Mouse (Mus musculus): ENCODE measurements around the gene Acsm2. TPM values are rescaled to one million over a fixed set of nuclear protein-coding genes. Genes with fewer than 3 reads are reported as not detected.

Acsm2 gene
- polyA plus RNA-seq, 1 experiment from 2014 or later, result 0.39 TPM

DNA sequence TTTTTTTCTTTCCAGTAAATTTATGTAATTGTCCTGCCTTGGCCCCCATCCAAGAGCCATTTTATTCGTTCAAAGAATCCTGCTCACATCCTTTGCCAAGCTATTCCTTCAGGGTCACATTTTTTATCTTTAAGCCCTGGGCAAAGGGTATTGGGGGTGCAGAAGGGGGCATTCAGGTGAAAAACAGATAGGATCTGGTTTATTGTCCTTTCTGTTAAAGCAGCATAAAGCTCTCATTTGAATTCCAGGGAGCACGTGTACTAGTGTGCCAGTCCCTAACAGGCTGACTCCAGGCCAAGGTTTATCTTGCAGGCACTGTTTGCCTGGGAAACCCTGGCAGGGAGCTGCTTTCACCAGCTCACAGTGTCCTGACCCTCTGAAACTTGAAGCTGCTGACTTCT is 28.3 kb upstream of the Acsm2 start:
- H3K27me3 ChIP-seq, result no peaks in the 10 kb centered on the region
- ChIA-PET POLR2A (no interaction called here), CTCF (interaction anchor here (1.5 kb wide), 1 partner anchor 148 kb away, joined by 3 read pairs; no protein-coding TSS in a partner anchor)
- DNase-seq (ENCODE audit: low read depth, low spot score) (no peak), ATAC-seq (no peak)
- in situ Hi-C loops (cut with MboI; ENCODE audit: low pct_unique_long_range_greater_than_20kb), result loop anchor here (10.0 kb wide), 1 partner anchor 149 kb away; no protein-coding TSS in a partner anchor
- no peak for TF ChIP-seq CTCF (IDR thresholded peaks at IDR 0.05)

DNA sequence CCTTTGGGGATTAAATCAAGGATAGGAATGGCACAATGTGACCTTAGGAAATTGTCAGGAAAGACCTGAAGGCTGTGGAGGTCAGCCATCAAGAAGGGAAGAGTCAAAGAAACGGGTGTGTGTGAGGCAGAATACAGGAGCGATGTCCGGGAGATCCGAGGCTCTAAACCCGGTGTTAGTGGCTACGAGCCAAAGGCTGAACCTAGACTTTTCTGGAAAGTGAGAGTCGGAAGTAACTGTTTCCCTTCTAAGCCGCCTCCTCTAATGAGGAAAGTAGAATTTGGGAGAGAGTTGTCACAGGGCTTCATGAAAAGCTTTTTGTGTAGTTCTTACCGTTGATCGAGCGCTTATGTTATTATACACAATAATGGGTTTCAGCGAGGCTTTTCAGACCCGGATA is 27.7 kb upstream of the Acsm2 start:
- TF ChIP-seq CTCF (IDR thresholded peaks at IDR 0.05), result no peak
- H3K27me3 ChIP-seq, result no peaks in the 10 kb centered on the region
- DNase-seq (ENCODE audit: low read depth, low spot score) (no peak), ATAC-seq (no peak)
- CTCF ChIA-PET, result no interaction called here
- POLR2A ChIA-PET, result no interaction called here
- in situ Hi-C loops (cut with MboI; ENCODE audit: low pct_unique_long_range_greater_than_20kb), result loop anchor here (10.0 kb wide), 1 partner anchor 148 kb away; no protein-coding TSS in a partner anchor

DNA sequence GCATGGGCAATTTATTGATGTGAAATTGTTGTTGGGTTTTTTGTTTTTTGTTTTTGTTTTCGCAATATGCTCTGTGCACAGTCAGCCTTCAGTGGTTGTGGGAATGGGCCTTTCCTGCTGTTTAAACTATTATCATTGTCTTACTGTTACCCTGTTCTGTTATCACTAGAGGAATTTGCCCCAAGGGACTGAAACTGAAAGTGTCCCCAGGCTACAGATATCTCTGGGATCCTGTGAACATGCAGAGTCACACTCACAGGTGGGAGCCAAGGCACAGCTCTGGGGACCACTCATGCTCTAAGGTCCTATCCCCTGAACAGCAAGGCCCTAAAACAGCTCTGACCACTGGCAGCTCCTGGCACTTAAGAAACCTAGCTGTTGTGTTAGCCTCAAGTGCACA is 27.0 kb upstream of the Acsm2 start:
- no peak for TF ChIP-seq CTCF (IDR thresholded peaks at IDR 0.05)
- no peaks in the 10 kb centered on the region for H3K27me3 ChIP-seq
- CTCF ChIA-PET, result no interaction called here
- DNase-seq (ENCODE audit: low read depth, low spot score), result no peak
- ATAC-seq, result no peak
- in situ Hi-C loops (cut with MboI; ENCODE audit: low pct_unique_long_range_greater_than_20kb), result loop anchor here (10.0 kb wide), 1 partner anchor 148 kb away; no protein-coding TSS in a partner anchor
- POLR2A ChIA-PET, result no interaction called here

DNA sequence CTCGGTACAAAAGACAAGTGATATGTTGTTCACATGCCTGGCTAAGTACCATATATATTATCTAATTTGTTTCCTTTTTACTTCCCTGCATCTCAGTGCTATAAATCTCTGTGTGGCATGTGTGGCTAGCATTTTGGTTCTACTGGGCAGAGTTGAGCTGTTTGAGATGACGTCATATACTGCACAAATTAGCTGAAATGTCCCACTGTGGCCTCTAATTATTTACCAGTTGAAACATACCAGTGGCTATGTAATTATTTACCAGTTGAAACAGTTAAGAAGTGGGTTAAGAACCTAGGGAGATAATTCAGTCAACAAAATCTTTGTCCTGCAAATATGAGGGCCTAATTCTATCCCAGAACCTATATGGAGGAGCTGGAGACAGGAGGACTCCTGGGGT is 26.6 kb upstream of the Acsm2 start:
- no peaks in the 10 kb centered on the region for H3K27me3 ChIP-seq
- no peak for TF ChIP-seq CTCF (IDR thresholded peaks at IDR 0.05)
- ChIA-PET CTCF (no interaction called here), POLR2A (no interaction called here)
- DNase-seq (ENCODE audit: low read depth, low spot score) (no peak), ATAC-seq (peak; percentile 52)
- in situ Hi-C loops (cut with MboI; ENCODE audit: low pct_unique_long_range_greater_than_20kb), result loop anchor here (10.0 kb wide), 1 partner anchor 147 kb away; no protein-coding TSS in a partner anchor

DNA sequence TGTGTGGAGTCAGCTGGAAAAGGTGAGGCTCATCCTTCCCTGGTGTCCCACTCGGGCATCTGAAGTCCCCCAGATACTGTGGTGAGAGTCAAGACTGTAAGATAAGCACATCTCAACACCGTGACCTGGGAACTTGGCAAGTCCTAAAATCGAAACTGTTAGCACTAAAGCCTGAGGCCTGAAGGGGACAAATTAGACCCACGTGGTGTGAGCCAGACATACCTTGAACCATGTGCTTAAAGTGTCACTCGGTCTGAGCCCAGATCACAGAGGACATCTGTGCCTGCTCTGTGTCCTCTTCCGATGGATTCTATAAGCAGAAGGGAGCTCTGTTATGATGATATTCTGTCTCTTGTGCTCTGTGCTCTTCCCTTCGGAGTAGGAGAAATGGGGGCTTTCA is 25.5 kb upstream of the Acsm2 start:
- ChIA-PET CTCF (no interaction called here), POLR2A (no interaction called here)
- TF ChIP-seq CTCF (IDR thresholded peaks at IDR 0.05), result no peak
- ATAC-seq (no peak), DNase-seq (ENCODE audit: low read depth, low spot score) (no peak)
- no peaks in the 10 kb centered on the region for H3K27me3 ChIP-seq
- in situ Hi-C loops (cut with MboI; ENCODE audit: low pct_unique_long_range_greater_than_20kb), result loop anchor here (10.0 kb wide), 1 partner anchor 146 kb away; no protein-coding TSS in a partner anchor

DNA sequence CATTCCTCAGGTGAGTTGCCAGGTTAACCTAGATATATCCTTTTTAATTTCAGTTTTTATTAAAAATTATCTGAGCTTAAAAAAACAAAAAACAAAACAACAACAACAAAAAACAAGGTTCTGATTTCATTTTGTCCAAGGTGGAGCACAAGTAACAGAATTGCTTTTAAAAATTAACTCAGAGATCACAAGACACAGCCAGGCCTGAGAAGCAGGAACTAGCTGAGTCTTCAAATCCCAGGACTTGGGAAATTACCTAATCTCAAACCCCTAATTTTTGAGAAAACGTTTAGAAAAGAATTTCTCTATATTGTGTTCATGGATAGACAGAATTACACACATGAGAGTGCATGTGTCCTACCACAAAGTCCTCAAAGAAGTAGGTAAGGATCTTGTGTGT is 21.2 kb upstream of the Acsm2 start:
- ChIA-PET POLR2A (no interaction called here), CTCF (interaction anchor here (0.7 kb wide), 1 partner anchor 11 kb away, joined by 3 read pairs; no protein-coding TSS in a partner anchor)
- in situ Hi-C loops (cut with MboI; ENCODE audit: low pct_unique_long_range_greater_than_20kb), result no loop called here

DNA sequence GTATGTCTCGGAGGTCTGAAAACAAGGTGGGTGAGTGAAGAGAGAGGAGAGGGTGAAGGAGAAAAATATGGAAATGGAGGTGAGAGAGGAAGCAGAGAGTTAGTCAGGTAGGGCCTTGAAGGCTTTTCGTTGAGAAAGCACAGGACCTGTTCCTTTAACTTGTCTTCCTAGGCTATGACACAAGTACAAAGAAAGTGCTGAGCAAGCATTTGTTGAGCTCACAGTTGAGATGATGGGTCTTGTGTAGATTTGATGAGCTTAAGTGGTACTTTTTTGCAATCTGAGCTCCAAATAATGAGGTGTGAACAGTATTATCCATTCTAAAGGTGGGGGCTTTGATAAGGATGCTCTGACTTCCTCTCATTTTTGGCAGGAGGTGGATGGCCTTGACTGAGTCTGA is 19.8 kb upstream of the Acsm2 start:
- ChIA-PET CTCF (interaction anchor here (0.6 kb wide), 1 partner anchor 12 kb away, joined by 3 read pairs; no protein-coding TSS in a partner anchor), POLR2A (no interaction called here)
- H3K27me3 ChIP-seq, result no peaks in the 10 kb centered on the region
- ATAC-seq, result no peak
- in situ Hi-C loops (cut with MboI; ENCODE audit: low pct_unique_long_range_greater_than_20kb), result no loop called here
- DNase-seq (ENCODE audit: low read depth, low spot score), result no peak
- TF ChIP-seq CTCF (IDR thresholded peaks at IDR 0.05), result no peak

More for the DNA sequence above, 21.2 kb upstream of the Acsm2 start:
- no peaks in the 10 kb centered on the region for H3K27me3 ChIP-seq
- ATAC-seq, result no peak
- TF ChIP-seq CTCF (IDR thresholded peaks at IDR 0.05), result no peak
- no peak for DNase-seq (ENCODE audit: low read depth, low spot score)

DNA sequence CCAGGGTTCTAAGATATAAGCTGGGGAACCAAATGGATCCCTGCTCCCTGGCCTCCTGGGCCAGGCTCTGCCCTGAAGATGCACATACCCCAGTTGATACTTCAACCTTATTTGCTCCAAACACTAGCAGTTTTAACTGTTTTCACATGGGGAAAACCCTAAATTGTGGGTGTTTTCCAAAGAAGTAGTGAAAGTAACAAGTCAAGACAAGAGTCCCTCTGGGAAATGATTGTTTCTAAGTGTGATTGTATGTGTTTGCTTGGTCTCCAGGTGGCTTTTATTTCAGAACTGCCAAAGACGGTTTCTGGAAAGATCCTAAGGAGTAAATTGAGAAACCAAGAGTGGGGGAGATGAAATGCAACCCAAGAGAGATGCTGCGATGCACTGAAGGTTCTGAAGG is 11.7 kb upstream of the Acsm2 start:
- no peaks in the 10 kb centered on the region for H3K27me3 ChIP-seq
- POLR2A ChIA-PET, result no interaction called here
- CTCF ChIA-PET, result no interaction called here
- in situ Hi-C loops (cut with MboI; ENCODE audit: low pct_unique_long_range_greater_than_20kb), result no loop called here
- TF ChIP-seq CTCF (IDR thresholded peaks at IDR 0.05), result no peak
- ATAC-seq (no peak), DNase-seq (ENCODE audit: low read depth, low spot score) (no peak)

DNA sequence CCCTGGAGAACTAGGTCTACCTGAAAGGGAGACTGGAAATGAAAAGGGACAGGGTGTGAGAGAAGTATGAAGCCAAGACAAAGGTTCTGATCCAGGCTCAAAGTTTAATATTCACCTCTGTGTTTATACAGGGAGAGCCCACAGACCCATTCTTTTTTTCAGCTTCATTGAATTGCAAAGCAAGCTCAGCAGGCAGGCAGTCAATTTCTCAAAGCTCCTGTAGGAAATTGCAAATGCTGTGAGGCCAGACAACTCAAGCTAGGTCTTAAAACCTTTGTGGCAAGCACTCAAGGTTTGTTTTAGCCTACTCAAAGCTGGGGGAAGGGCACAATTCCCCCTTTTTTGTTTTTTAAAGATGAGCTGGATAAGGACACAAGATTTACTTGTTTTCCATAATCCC is 8.6 kb upstream of the Acsm2 start:
- DNase-seq (ENCODE audit: low read depth, low spot score), result no peak
- POLR2A ChIA-PET, result no interaction called here
- in situ Hi-C loops (cut with MboI; ENCODE audit: low pct_unique_long_range_greater_than_20kb), result no loop called here
- no peak for ATAC-seq
- no peaks in the 10 kb centered on the region for H3K27me3 ChIP-seq
- no peak for TF ChIP-seq CTCF (IDR thresholded peaks at IDR 0.05)
- CTCF ChIA-PET, result interaction anchor here (1.2 kb wide), 1 partner anchor 522 kb away, joined by 3 read pairs; no protein-coding TSS in a partner anchor

DNA sequence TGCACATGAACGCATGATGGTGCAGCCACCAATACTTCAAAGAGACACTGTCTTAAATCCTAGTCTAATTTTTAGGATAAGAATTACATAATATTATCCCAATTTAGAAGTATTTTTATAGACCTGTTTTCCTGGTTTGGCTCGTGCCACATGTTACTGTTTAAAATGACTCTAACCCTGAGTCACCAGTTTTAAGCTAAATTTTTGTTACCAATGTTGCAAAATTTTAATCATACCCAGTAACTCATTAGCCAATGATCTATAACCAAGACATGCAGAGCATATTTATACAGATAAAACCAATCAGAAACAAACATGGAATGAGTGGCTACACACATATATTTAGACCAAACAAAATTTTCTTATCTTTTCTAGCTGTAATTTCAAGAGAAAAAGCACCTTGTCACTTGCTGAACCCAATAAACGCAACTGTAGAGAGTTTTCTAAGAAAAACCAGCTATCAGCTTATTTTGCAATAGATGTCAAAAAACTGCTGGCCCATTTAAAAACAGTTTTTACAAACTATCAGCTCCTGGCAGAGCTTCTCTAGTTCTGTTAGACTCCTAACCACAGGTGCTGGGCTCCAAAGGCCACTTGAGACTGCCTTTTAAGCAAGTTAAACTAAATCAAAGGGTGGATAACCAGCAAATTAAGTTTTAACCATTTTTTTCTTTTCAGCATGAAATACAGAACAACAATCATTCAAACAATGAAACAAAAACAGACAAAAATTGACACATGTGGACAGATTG is 3.5 kb upstream of the Acsm2 start:
- TF ChIP-seq CTCF (IDR thresholded peaks at IDR 0.05), result no peak
- DNase-seq (ENCODE audit: low read depth, low spot score), result no peak
- ChIA-PET POLR2A (no interaction called here), CTCF (interaction anchor here (0.8 kb wide), 1 partner anchor 9 kb away, joined by 3 read pairs; no protein-coding TSS in a partner anchor)
- H3K27me3 ChIP-seq, result no peaks in the 10 kb centered on the region
- no peak for ATAC-seq
- in situ Hi-C loops (cut with MboI; ENCODE audit: low pct_unique_long_range_greater_than_20kb), result no loop called here

DNA sequence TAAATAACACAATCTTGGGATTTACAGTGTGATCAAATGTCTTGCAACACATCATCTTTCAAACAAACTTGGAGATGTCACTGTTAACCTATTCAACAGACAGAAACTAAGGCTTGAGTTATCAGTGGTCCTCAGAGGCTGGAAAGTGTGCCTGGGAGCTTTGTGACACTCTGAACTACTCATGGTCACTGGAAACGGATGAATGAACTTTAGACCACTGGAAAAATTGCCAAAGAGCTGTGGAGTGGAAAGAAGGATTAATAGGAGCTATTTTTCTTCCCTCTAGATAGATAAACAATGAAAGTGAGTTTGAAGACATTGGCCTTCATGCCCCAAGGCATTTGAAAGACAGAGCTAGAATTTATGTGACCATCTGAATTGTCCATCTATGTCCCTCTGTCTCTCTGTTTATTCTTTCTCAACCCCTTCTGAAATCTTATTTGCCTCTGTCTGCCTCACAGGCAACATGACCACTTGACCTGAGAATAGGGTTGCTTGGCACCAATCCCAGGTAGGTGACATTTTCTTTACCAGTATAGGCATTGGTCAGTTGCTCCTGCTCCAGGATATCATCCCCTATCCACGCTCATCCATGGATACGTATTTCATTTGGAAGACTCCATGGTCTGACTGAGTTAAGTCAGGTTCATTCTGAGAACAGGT is 5.8 kb downstream of the Acsm2 start:
- TF ChIP-seq CTCF (IDR thresholded peaks at IDR 0.05), result no peak
- DNase-seq (ENCODE audit: low read depth, low spot score) (no peak), ATAC-seq (no peak)
- CTCF ChIA-PET, result interaction anchor here (0.8 kb wide), 1 partner anchor 9 kb away, joined by 3 read pairs; no protein-coding TSS in a partner anchor
- no peaks in the 10 kb centered on the region for H3K27me3 ChIP-seq
- POLR2A ChIA-PET, result no interaction called here
- in situ Hi-C loops (cut with MboI; ENCODE audit: low pct_unique_long_range_greater_than_20kb), result no loop called here

Data from Patski (cell line).